Mouse (Mus musculus): ENCODE measurements around the gene Asb12.

GRCm38 (mm10) chrX:95444776-95445111, 113.0 kb downstream of the Asb12 start, which contains the start of gene Amer1:
- TF ChIP-seq CTCF (IDR thresholded peaks at IDR 0.05; ENCODE audit: borderline replicate concordance, insufficient read depth, low read length), result no peak
- no peak for TF ChIP-seq POLR2A (IDR thresholded peaks at IDR 0.05; ENCODE audit: low read depth, low read length)
